Mouse (Mus musculus) cerebellum, postnatal 14 days (tissue): ENCODE results near the gene Gm20821.
"Not testable (repeated sequence)": the region's sequence is repeated elsewhere in the genome, so short reads cannot be mapped to it uniquely, and the experiment has no call there.

ENCODE experiments used
- DNase-seq, 2 experiments: peaks; one replicate each; pipeline ENCODE4 v3.0.0; 2021; ENCODE audit warnings: mixed read lengths in 2 of 2

Gene Gm20821

GRCm38 (mm10) chrY:9781504-9781903 is at the start of gene Gm20821:
Gm20821 (plus strand) TSS chrY:9781804.
- not testable (repeated sequence) for DNase-seq
